Mouse (Mus musculus): Measurements from ENCODE around the gene Aak1. TPM values are rescaled to one million over a fixed set of nuclear protein-coding genes. Genes with fewer than 3 reads are reported as not detected.
"Not testable (repeated sequence)": the region's sequence is repeated elsewhere in the genome, so short reads cannot be mapped to it uniquely, and the experiment has no call there.

The Aak1 gene
- polyA plus RNA-seq, 2 experiments from 2014 or later, result 22.8 to 29.2 TPM

GRCm38 (mm10) chr6:86973956-86974355 is 124.6 kb downstream of the Aak1 start:
- no peak for ATAC-seq

DNA sequence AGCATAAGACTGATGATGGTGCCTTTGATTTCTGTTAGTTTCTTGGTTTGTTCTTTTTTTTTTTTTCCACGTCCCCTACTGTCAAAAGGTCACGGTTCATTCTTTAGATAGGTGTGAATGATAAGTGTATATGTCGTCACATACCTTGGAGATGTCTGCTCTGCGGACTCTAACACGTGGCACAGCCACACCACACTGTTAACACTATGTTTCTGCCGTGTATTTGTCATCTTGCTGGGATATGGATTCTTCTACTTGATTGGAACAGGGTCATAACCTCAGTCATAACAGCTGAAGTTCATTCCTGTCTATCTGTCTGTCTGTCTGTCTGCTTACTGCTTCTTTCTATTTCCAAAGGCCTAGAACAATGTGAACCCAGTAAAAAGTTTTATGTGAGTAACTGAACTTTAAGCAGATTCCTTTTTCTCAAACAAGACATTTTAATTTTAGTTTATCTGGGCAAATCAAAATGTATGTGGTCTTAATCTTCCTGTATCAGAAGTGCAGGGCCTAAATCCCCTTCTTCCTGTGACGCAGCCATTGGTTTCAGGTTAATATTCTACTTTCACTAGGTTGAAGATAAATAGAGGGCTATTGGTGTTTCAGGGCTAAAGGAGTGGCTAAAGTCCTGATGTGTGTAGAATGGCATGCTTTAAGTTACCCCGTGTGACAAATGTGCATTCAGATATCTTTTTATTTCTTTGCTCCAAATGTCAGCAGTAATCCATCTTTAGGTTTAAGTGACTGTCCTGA is 129.0 kb downstream of the Aak1 start:
- ATAC-seq, result peak; percentile 43

GRCm38 (mm10) chr6:86978909-86979265 is 129.6 kb downstream of the Aak1 start:
- no peak for ATAC-seq

DNA sequence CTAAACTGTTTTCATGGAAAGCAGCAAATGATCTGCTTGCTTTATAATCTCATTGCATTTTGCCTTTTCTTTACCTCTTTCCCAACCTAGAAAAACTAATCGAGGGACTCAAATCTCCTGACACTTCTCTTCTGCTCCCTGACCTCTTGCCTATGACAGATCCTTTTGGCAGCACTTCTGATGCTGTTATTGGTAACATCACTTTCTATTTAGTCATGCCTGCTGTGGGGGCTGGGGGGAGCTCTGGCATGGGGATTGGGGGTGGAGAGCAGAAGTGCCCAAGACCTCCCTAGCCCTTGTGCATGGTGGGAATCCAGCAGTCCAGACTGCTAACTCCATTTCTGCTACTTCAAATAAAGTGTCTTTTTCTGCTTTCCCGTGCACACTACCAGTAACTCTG is 131.9 kb downstream of the Aak1 start:
- no peak for ATAC-seq

DNA sequence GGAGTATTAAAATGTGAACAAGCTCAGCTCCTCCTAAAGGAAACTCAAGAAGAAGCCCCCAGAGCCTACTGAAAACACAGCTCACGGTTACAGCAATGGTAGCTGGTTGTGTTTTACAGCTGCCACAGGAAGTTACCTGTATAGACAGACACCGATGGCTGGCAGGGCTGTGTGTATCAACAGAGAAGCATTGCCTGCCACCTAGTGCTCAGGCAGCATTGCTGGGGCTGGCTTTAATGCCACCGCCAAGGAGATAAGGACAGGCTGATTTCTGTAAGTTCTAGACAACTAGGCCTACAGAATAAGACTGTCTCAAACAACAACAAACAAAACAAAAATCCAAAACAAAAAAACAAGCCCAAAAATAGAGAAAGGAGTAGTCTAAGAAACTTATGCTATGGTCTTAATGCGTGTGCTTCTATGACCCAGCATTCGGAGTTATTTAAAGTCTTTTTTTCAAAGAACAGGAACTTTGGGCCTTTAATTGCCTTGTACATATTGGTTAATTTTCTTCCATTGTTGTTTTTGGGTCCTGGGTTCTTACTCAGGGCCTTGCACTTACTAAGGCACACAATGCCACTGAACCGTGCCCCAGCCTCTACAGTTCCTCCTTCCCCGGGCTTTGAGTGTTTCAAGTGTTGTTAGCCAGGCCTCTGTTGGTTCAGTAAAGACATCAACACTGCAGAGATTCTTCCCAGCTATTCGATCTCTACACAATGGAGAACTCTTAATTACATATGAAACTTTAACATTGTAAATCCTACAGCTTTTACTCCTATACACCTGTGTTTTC is 136.2 kb downstream of the Aak1 start:
- ATAC-seq, result no peak

GRCm38 (mm10) chr6:86989576-86989975 is 140.3 kb downstream of the Aak1 start:
- ATAC-seq, result no peak

GRCm38 (mm10) chr6:86991041-86991440 is 141.7 kb downstream of the Aak1 start:
- ATAC-seq, result no peak

GRCm38 (mm10) chr6:86992349-86992748 is 143.0 kb downstream of the Aak1 start:
- ATAC-seq, result no peak

GRCm38 (mm10) chr6:86994254-86994653 is 144.9 kb downstream of the Aak1 start:
- ATAC-seq, result no peak

DNA sequence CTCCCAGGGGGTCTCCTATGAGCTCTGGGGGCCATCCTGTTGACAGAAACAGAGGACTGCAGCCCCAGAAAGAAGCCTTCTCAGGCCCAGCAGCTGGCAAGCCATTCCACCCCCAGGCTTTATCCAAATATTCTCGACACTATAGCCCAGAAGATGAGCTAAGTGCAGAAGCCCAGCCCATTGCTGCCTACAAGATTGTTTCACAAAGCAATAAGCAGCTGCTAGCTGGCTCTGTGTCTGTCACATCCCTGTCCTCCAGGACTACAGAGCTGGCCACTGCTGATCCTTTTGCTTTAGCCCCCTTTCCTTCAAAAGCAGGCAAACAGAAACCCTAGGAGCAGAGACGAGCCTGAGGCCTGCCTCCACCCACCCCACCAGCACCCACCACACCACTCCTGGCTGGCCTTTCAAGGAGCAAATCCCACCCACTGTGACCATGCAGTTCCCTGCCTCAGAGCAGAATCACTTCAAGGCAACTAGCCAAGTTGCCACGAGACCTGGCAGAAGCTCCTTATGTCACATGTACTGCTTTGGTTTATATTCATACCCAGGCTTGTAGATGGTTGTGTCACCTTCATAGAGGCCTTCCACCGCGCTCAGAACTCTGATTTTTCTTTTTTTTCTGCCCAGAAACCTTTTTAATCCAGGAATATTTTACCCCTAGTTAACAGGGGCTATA is 147.5 kb downstream of the Aak1 start:
- no peak for ATAC-seq

DNA sequence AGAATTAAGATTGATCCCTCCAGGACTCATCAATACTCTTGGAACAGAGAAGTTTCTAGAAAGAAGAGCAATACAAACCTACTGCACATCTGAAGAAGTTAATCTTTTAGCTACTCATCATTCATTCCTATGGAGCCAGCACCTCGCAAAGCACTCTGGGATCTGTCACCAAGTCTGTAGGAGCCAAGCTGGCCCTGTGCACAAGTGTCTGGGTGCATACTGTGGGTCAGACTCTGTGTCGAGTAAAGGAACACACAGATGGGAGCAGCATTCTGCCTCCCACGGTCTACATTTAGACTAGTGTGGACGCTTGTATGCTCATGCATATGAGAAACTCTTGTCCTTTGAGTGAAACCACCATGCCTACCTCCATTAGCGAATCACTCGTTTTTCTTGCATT is 148.0 kb downstream of the Aak1 start:
- ATAC-seq, result no peak

DNA sequence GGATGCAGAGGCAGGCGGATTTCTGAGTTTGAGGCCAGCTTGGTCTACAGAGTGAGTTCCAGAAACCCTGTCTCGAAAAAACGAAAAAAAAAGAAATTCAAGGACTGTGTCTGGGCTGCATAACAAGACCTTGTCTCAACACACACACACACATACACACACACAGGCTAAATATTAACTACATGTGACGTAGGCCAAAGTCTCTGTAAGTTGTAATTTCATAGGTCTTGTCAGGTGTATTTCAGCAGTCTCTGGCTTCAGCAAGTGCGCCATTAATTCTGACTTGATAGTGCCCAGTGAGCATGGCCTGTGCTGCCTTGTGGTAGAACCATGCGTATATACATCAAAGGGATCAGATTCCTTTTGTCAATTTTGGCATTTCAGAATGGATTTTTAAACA is 152.7 kb downstream of the Aak1 start:
- no peak for ATAC-seq

DNA sequence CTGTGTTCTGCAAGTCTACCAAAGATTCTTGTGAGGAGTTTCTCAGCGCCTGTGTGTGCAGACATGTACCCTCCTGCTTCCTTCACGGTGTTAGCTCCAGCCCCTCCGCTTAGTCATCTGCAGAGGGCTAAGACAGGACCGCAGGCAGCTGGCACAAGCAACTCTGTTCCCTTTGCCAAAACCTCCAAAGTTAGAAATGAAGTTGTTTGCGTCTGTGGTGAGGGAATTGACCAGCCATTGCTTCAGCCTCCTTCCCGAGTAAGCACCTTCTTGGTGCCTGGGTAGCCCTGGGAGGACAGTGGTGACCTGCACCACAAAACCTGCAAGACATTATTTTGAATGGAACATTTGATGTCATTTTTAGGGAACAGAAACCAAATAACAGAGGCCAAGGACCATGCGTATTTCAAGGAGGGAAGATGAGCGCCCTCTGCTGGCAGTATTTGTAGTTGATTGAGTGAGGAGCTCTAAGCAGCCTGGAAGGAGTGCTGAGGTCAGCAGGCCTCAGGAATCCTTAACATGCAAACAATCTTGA is 153.3 kb downstream of the Aak1 start:
- peak; percentile 87 for ATAC-seq

GRCm38 (mm10) chr6:87004099-87004498 is 154.8 kb downstream of the Aak1 start:
- ATAC-seq, result no peak

DNA sequence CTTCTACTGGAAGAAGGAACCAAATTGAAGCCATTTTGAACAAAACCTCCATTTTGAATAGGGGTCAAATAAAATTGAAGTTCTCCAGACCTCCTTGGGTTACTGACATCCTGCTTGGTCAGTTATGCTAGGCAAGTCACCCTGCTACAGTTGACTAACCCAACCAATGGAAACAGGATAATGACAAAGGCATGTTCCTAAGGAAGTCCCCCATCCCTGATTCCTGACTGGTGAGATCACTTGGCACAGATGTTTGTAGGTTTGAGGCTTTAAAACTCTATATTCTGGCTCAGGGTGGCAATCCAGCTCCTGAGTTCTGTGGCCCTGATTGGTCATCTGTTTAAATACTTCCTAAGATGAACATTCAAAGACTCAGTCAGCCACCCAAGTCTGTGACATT is 156.3 kb downstream of the Aak1 start:
- ATAC-seq, result no peak

- ATAC-seq, result no peak
These were observed 159.6 kb downstream of the Aak1 start, which contains the start of gene Nfu1 for GRCm38 (mm10) chr6:87008887-87009286. Gene Nfu1, plus strand, starts transcription at chr6:87009236.

DNA sequence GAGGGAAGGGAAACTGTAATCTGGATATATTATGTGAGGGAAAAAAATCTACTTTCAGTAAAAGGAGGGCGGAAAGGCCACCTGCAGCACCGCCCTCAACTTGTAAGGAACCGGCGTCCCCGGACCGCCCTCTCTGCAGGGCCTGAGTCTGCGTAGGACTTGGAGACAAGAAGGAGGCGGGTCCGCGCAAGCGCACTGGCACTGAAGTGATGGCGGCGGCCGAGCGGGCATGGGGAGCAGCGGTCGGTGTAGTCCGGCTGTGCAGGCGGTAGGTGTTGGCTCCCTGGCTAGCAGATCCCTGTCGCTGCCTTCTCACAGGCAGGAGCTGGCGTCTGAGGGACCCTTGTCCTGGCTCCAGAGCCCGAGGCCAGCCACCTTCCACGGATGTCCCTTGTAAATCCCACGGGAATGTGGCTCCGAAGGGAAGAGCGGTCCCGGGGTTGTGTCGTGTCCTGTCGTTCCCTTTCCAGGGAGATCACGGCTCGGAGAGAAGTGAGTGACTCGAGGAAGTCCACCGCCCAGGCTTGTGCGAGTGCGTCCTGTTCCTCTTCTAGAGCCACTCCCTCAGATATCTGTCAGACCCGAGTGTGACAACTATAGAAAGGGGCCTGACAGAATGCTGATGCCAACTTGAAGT is 160.5 kb downstream of the Aak1 start:
- ATAC-seq, result peak; percentile 98

DNA sequence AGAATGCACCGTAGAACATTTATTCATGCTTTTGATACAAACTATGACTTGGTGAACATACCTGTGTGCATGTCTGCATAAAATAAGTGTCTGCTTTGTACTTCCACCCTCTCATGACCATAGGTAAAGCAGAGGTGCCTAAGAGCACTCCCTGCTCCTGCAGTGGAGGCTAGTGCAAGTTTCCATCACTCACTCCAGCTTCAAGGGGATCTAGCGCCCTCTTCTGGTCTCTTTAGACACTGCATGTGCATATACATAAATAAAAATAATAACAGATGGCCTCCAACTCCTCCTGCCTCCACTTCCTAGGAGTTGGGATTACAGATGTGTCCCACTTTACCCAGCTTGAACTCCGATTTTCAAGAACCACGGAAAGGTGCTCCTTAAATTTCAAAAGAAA is 167.6 kb downstream of the Aak1 start:
- ATAC-seq, result peak; percentile 74

GRCm38 (mm10) chr6:87018874-87019273 is 169.6 kb downstream of the Aak1 start:
- no peak for ATAC-seq

GRCm38 (mm10) chr6:87021791-87022190 is 172.5 kb downstream of the Aak1 start:
- ATAC-seq, result no peak

GRCm38 (mm10) chr6:87026980-87027379 is 177.7 kb downstream of the Aak1 start:
- ATAC-seq, result no peak

DNA sequence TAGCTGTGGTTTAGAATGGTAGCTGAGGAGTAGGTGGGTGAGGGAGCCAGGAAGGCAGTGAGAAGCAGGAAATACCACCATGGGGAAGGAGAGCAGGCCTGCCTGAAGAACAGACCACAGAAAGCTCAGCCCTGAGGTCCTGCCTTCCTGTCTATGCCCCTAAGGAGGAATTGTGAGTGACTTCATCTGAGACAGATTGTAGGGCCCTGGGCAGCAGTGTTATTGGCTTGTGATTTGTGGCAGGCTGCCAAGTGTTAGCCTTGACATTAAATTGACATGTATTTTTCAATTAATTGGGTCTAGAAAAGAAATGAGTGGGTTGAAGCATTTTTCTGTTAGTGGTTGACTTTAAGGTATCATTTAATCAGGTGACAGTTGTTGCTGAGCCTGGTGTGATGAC is 179.6 kb downstream of the Aak1 start:
- ATAC-seq, result peak; percentile 43

DNA sequence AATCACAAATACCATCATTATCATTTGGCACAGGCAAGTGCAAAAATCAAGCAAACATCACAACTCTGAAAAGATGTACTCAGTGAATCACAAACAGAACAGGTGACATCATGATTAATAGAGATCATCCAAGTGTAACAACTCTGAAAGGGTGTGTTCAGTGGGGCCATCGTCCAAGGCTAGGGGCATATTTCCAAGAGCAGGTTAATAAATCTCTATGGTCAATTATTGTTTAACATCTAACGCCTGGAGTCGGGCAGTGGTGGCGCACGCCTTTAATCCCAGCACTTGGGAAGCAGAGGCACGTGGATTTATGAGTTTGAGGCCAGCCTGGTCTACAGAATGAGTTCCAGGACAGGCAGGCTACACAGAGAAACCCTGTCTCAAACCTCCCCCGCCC is 182.0 kb downstream of the Aak1 start:
- ATAC-seq, result not testable (repeated sequence)

Measured in CD4-positive, CD25-positive, alpha-beta regulatory T cell, adult 4 months (primary cell).